Mouse (Mus musculus) embryo, embryonic 11.5 days (tissue): Measurements from ENCODE around the gene Abcc4.

ENCODE experiments used
- DNase-seq: peaks from one replicate; pipeline ENCODE4 v3.0.0-alpha.2; 2012; ENCODE audit warnings: low read depth, low spot score

Gene Abcc4

GRCm38 (mm10) chr14:118638447-118639275, 67.4 kb downstream of the Abcc4 start:
- no peak for DNase-seq

GRCm38 (mm10) chr14:118635493-118636183, 70.4 kb downstream of the Abcc4 start:
- DNase-seq: no peak

- DNase-seq: no peak
Measured at GRCm38 (mm10) chr14:118629649-118630048, 76.4 kb downstream of the Abcc4 start.

GRCm38 (mm10) chr14:118621449-118621789, 84.6 kb downstream of the Abcc4 start:
- DNase-seq: no peak

- DNase-seq: no peak
Measured at GRCm38 (mm10) chr14:118620773-118621448, 85.1 kb downstream of the Abcc4 start.

- no peak for DNase-seq
Measured at GRCm38 (mm10) chr14:118616698-118617311, 89.2 kb downstream of the Abcc4 start.

- no peak for DNase-seq
Measured at GRCm38 (mm10) chr14:118613734-118614133, 92.3 kb downstream of the Abcc4 start.

GRCm38 (mm10) chr14:118611714-118612113, 94.3 kb downstream of the Abcc4 start:
- DNase-seq: no peak

GRCm38 (mm10) chr14:118610786-118611185, 95.2 kb downstream of the Abcc4 start:
- DNase-seq: no peak

- no peak for DNase-seq
Measured at GRCm38 (mm10) chr14:118608816-118609465, 97.1 kb downstream of the Abcc4 start.

- DNase-seq: no peak
Measured at GRCm38 (mm10) chr14:118608317-118608716, 97.7 kb downstream of the Abcc4 start.

- no peak for DNase-seq
Measured at GRCm38 (mm10) chr14:118606476-118606875, 99.5 kb downstream of the Abcc4 start.

GRCm38 (mm10) chr14:118604903-118605302, 101.1 kb downstream of the Abcc4 start:
- DNase-seq: no peak

- no peak for DNase-seq
Measured at GRCm38 (mm10) chr14:118602031-118602430, 104.0 kb downstream of the Abcc4 start.

- DNase-seq: no peak
Measured at GRCm38 (mm10) chr14:118600746-118601145, 105.3 kb downstream of the Abcc4 start.

GRCm38 (mm10) chr14:118598757-118599156, 107.3 kb downstream of the Abcc4 start:
- no peak for DNase-seq

- DNase-seq: no peak
Measured at GRCm38 (mm10) chr14:118594463-118594862, 111.6 kb downstream of the Abcc4 start.

GRCm38 (mm10) chr14:118591477-118592403, 114.3 kb downstream of the Abcc4 start:
- DNase-seq: peak; percentile 62

- DNase-seq: no peak
Measured at GRCm38 (mm10) chr14:118582333-118582941, 123.6 kb downstream of the Abcc4 start.

- no peak for DNase-seq
Measured at GRCm38 (mm10) chr14:118581673-118582072, 124.3 kb downstream of the Abcc4 start.
